Mouse (Mus musculus) 3T3-L1 (cell line): ENCODE results near the gene Rtkn2.

Source experiments
- DNase-seq: peaks from one replicate; pipeline ENCODE4 v3.0.0-alpha.2; 2015; ENCODE audit warnings: low read depth, low spot score

Gene Rtkn2

GRCm38 (mm10) chr10:68103988-68104387 lies 124.6 kb downstream of the Rtkn2 start:
- peak; percentile 30 for DNase-seq

DNA sequence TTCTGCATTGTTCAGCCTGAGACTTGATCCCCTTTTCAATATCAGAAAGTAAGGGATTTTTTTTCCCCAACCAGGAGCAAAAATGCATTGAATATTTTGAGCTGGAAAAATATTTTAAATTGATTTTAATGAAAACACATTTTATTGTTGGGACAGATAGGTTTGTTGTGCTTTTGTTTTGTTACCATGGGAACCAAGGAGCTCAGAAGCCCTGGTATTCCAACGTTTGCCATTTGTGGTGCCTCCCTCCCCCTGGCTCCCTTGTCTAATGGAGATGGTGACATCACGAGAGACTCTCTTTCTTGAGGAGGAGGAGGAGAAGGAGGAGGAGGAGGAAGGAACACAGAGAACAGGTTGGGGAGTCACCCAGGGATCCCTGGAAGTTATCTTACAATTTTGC lies 125.1 kb downstream of the Rtkn2 start:
- DNase-seq, result peak; percentile 76

DNA sequence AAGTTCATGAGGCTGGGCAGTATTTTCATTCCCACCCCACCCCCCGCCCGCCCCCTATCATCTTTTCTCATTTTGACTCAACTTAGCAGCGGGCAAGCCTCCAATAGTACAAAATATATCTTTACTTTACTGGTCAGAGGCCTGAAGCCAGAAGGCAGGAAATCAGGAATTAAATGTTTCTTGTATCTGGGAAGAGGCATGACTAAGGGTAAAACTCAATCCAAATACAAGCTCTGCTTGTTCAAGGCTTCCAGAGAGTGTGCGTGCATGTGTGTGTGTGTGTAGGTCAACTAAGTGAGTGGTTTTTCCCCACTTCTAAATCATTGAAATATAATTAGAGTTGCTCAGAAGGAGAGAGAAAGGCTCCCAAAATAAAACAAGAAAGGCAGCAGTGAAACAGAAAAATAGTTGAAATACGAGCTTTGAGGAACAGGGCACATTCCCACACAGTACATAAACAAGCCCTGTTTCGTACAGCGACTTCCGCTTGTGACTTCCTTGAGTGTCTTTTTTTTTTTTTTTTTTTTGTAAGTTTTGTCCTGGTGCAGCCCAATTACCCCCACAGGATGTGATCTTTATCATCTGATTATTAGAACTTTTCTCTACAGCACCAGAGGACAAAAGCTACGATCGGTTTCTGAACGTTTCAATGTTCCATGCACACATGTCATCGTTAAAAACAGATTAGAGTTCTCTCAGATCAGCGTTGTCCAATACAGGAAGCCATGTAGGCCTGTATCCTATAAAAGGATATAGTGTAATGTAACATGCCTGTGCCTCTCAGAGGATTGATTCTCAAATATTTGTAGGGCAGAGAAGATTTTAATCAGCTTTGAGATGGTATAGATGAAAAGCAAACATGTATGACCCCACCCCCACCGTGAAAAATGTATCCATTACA lies 125.8 kb downstream of the Rtkn2 start:
- DNase-seq, result peak; percentile 67

DNA sequence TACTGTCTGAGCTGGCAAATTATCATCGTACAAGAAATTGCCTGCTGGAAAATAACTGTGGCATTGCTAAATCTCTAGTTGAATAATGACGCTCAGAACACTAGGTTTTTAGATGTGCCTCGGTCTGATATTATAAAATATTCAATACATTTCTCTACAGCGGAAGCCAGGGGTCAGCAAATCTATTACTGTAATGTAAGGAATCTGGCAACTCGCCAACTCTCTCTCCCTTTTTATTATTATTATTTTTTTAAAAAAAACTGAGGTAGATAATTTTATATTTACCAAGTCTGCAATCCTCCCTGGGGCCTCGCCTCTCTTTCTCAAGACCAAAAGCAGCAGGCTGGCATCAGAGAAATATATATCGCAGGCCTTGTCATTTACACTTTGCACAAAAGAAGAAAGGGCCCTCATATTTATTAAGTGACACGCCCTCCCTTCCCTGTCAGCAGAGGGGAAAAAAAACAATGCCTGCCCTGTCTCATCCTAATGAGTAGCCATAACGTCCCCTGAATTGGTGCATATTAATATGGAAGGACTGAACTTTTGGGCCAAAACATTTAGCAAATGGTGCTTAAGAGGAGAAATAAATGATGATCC lies 127.1 kb downstream of the Rtkn2 start:
- no peak for DNase-seq

DNA sequence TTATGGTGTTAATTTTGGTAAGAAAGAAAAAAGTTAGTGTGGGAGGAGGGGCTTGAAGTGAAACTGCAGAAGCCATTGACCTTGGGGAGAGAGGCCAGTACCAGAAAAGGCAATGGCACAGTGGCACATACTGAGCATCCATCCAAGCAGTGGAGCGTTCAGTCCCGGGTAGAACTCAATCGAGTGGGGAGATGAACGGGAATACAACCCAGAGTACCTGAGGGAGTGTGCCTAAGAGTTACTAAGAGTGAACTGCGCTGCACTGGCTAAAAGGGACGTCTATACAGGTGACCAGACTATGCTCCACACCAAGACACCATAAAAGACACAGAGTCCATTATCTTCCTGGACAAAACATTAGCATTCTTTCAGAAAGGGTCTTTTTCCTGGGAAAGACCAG lies 128.3 kb downstream of the Rtkn2 start:
- DNase-seq, result no peak
